Mouse (Mus musculus): ENCODE measurements at regions not wholly inside any gene's neighbourhood (a gene's known extent, or its start where the extent isn't known, plus 50 kb on each side); places are given as distances from the start of the nearest gene placed in this dataset.

DNA sequence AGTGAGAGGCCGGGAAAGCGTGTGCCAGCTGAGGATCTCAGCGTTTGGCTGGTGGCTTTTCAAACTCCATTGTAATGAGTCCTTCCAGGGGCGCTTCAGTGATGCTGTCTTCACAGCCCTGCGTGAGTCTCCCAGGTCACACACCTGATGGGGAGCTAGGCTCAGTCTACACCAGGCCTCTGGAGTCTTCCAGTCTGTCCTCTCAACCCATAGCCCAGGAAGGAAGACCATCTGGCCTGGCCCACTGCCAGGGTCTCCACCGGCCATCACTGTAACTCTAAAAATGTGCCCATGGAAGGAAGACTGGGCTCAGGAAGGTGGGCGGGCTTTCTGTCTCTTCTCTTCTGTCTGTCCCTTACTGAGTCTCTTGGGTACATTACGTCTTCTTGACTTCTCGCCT, 50.2 kb upstream of the Hes1 start:
- WGBS, result 94% methylated on average over 9 of the region's 9 CpGs
- no peak for TF ChIP-seq POLR2A (IDR thresholded peaks at IDR 0.05; ENCODE audit: insufficient read depth, low read depth, low read length)
- no peak for TF ChIP-seq CTCF (IDR thresholded peaks at IDR 0.05; ENCODE audit: insufficient read depth, low read depth, low read length)
- no peak overlapping the region for H3K27ac ChIP-seq (ENCODE audit: insufficient read depth, low read depth, low read length)
- H3K4me3 ChIP-seq (ENCODE audit: insufficient read depth, low read depth, low read length), result no peak overlapping the region
- H3K4me1 ChIP-seq (ENCODE audit: control insufficient read depth, insufficient read depth, low read length), result peaks cover 5% of the 10 kb centered on the region
